Mouse (Mus musculus): ENCODE measurements around the gene Pctp. TPM values are rescaled to one million over a fixed set of nuclear protein-coding genes. Genes with fewer than 3 reads are reported as not detected.

Gene Pctp
- total RNA-seq (2023), result 10 to 100 TPM; 14.9 to 17.0 TPM

GRCm38 (mm10) chr11:90002231-90002986 lies at the start of gene Pctp:
TSS of gene Pctp (minus strand) at chr11:90002894.

DNA sequence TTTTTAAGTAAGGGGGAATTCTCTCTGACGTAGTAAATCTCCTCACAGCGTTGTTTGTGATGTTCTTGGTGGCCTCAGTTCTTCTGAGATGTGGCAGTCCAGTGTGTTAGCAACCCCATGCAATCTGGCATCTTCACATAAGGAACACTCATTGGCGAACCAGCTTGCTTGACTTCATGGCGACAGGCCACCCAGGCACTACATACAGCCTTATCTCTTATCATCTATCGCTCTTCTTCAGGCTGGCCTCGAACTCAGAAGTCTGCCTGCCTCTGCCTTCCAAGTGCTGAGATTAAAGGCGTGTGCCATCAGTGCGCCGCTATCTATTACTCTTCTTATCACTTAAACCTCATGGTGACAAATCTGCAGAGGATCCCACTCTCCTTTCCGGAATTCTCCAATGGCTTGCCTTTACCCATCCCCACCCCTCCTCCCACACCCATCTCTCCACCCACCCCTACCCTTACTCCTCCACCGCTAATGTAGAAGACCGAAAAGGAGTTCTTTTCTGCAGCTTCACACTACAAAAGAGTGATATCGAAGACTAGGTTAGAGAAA lies 27.2 kb upstream of the Pctp start, which contains the start of gene Tmem100:
TSS of gene Tmem100 (plus strand) at position 508 of the 558 bp plus-strand sequence.

Other genes with a start within 250 kb of the Pctp start
- gene Ankfn1, start 225.2 kb downstream of the Pctp start, total RNA-seq (2023), result not detected
- not detected for gene Tmem100, start 27.5 kb upstream of the Pctp start, total RNA-seq (2023)
- gene Gm45716, start 184.8 kb upstream of the Pctp start, total RNA-seq (2023), result 1 to 10 TPM; 2.4 to 3.3 TPM
- gene Mmd, start 246.6 kb upstream of the Pctp start, total RNA-seq (2023), result 10 to 100 TPM; 14.1 to 14.6 TPM

All from monocyte, adult 59 days (primary cell).